Mouse (Mus musculus): ENCODE measurements around the gene Pacsin1. TPM values are rescaled to one million over a fixed set of nuclear protein-coding genes. Genes with fewer than 3 reads are reported as not detected.

Pacsin1 gene
- polyA plus RNA-seq, 1 experiment from 2014 or later: 1.2 TPM

- 0 out of 2 replicates have a peak, but pooled peaks cover 3% of the 10 kb centered on the region for H3K36me3 ChIP-seq (ENCODE audit: control insufficient read depth, insufficient read depth, low read length)
- 3% methylated on average over 23 of the region's 23 CpGs for WGBS
- peak overlapping the region; percentile 98 for H3K9ac ChIP-seq (ENCODE audit: low read length)
- H3K27ac ChIP-seq (ENCODE audit: low read length): peak overlapping the region; percentile 93
- ATAC-seq (ENCODE audit: insufficient read depth, low FRiP score): no peak
- peaks cover 9% of the 10 kb centered on the region; the same call in 1 of the 2 replicates for H3K4me1 ChIP-seq (ENCODE audit: control insufficient read depth, insufficient read depth, low read length)
- H3K9me3 ChIP-seq (replicated peaks; ENCODE audit: control insufficient read depth, low read length): peaks cover 5% of the 10 kb centered on the region; the same call in 1 of the 2 replicates
- H3K4me2 ChIP-seq (ENCODE audit: low read depth, low read length): peak overlapping the region; percentile 73
- no peaks in the 10 kb centered on the region for H3K27me3 ChIP-seq (ENCODE audit: control insufficient read depth, insufficient read depth, low read length)
- H3K4me3 ChIP-seq (replicated peaks; ENCODE audit: low read length): peak overlapping the region; percentile 82
These were observed 33.4 kb upstream of the Pacsin1 start for GRCm38 (mm10) chr17:27621705-27622531.

- peak overlapping the region; percentile 98 for H3K9ac ChIP-seq (ENCODE audit: low read length)
- peak overlapping the region; percentile 93 for H3K27ac ChIP-seq (ENCODE audit: low read length)
- peak overlapping the region; percentile 73 for H3K4me2 ChIP-seq (ENCODE audit: low read depth, low read length)
- ATAC-seq (ENCODE audit: insufficient read depth, low FRiP score): peak; percentile 65; the same call in 1 of the 2 replicates
- 0 out of 2 replicates have a peak, but pooled peaks cover under 1% of the 10 kb centered on the region for H3K36me3 ChIP-seq (ENCODE audit: control insufficient read depth, insufficient read depth, low read length)
- under 1% methylated on average over 79 of the region's 80 CpGs for WGBS
- 0 out of 2 replicates have a peak, but pooled peaks cover under 1% of the 10 kb centered on the region for H3K9me3 ChIP-seq (replicated peaks; ENCODE audit: control insufficient read depth, low read length)
- H3K4me3 ChIP-seq (replicated peaks; ENCODE audit: low read length): peak overlapping the region; percentile 82
- H3K27me3 ChIP-seq (ENCODE audit: control insufficient read depth, insufficient read depth, low read length): no peaks in the 10 kb centered on the region
- peaks cover 10% of the 10 kb centered on the region; the same call in 1 of the 2 replicates for H3K4me1 ChIP-seq (ENCODE audit: control insufficient read depth, insufficient read depth, low read length)
These were observed 32.5 kb upstream of the Pacsin1 start for GRCm38 (mm10) chr17:27622611-27623359.

GRCm38 (mm10) chr17:27623360-27624326, 31.7 kb upstream of the Pacsin1 start, which contains the start of gene Nudt3:
TSS of gene Nudt3 (minus strand) at chr17:27623495.
- Histone ChIP-seq H3K9ac (ENCODE audit: low read length) (peak within 1 kb of the TSS; percentile 98), H3K9me3 (replicated peaks; ENCODE audit: control insufficient read depth, low read length) (no peaks in the 10 kb centered on the region), H3K4me1 (ENCODE audit: control insufficient read depth, insufficient read depth, low read length) (peaks cover 10% of the 10 kb centered on the region; the same call in 1 of the 2 replicates), H3K27me3 (ENCODE audit: control insufficient read depth, insufficient read depth, low read length) (no peaks in the 10 kb centered on the region), H3K4me2 (ENCODE audit: low read depth, low read length) (peak within 1 kb of the TSS; percentile 73), H3K36me3 (ENCODE audit: control insufficient read depth, insufficient read depth, low read length) (no peaks in the 10 kb centered on the region), H3K27ac (ENCODE audit: low read length) (peak within 1 kb of the TSS; percentile 93), H3K4me3 (replicated peaks; ENCODE audit: low read length) (peak within 1 kb of the TSS; percentile 82)
- peak; percentile 94 for ATAC-seq (ENCODE audit: insufficient read depth, low FRiP score)
- 5% methylated on average over 83 of the region's 91 CpGs for WGBS

GRCm38 (mm10) chr17:27625455-27626251, 29.7 kb upstream of the Pacsin1 start:
- ATAC-seq (ENCODE audit: insufficient read depth, low FRiP score): no peak

GRCm38 (mm10) chr17:27626681-27627080, 28.6 kb upstream of the Pacsin1 start:
- peaks cover 11% of the 10 kb centered on the region for H3K36me3 ChIP-seq (ENCODE audit: control insufficient read depth, insufficient read depth, low read length)
- H3K27ac ChIP-seq (ENCODE audit: low read length): 0 out of 2 replicates have a peak overlapping the region, but pooled peaks have one; percentile 19
- no peaks in the 10 kb centered on the region for H3K27me3 ChIP-seq (ENCODE audit: control insufficient read depth, insufficient read depth, low read length)
- ATAC-seq (ENCODE audit: insufficient read depth, low FRiP score): no peak
- H3K4me3 ChIP-seq (replicated peaks; ENCODE audit: low read length): no peak overlapping the region
- no peaks in the 10 kb centered on the region for H3K9me3 ChIP-seq (replicated peaks; ENCODE audit: control insufficient read depth, low read length)
- 29% methylated on average over 5 of the region's 5 CpGs for WGBS
- H3K4me2 ChIP-seq (ENCODE audit: low read depth, low read length): no peak overlapping the region
- H3K4me1 ChIP-seq (ENCODE audit: control insufficient read depth, insufficient read depth, low read length): peaks cover 8% of the 10 kb centered on the region
- no peak overlapping the region for H3K9ac ChIP-seq (ENCODE audit: low read length)

More at GRCm38 (mm10) chr17:27625455-27626251, 29.7 kb upstream of the Pacsin1 start:
- no peaks in the 10 kb centered on the region for H3K27me3 ChIP-seq (ENCODE audit: control insufficient read depth, insufficient read depth, low read length)
- peak overlapping the region; percentile 40; the same call in 1 of the 2 replicates for H3K27ac ChIP-seq (ENCODE audit: low read length)
- peaks cover 10% of the 10 kb centered on the region; the same call in 1 of the 2 replicates for H3K4me1 ChIP-seq (ENCODE audit: control insufficient read depth, insufficient read depth, low read length)
- H3K36me3 ChIP-seq (ENCODE audit: control insufficient read depth, insufficient read depth, low read length): peaks cover 2% of the 10 kb centered on the region
- H3K4me2 ChIP-seq (ENCODE audit: low read depth, low read length): no peak overlapping the region
- H3K9ac ChIP-seq (ENCODE audit: low read length): 0 out of 2 replicates have a peak overlapping the region, but pooled peaks have one; percentile 22
- no peaks in the 10 kb centered on the region for H3K9me3 ChIP-seq (replicated peaks; ENCODE audit: control insufficient read depth, low read length)
- whole genome bisulfite sequencing: 44% methylated on average over 7 of the region's 7 CpGs
- H3K4me3 ChIP-seq (replicated peaks; ENCODE audit: low read length): no peak overlapping the region

- no peak overlapping the region for H3K27ac ChIP-seq (ENCODE audit: low read length)
- no peak overlapping the region for H3K9ac ChIP-seq (ENCODE audit: low read length)
- WGBS: 37% methylated on average over 5 of the region's 5 CpGs
- H3K4me3 ChIP-seq (replicated peaks; ENCODE audit: low read length): no peak overlapping the region
- H3K4me2 ChIP-seq (ENCODE audit: low read depth, low read length): no peak overlapping the region
- peaks cover 12% of the 10 kb centered on the region for H3K4me1 ChIP-seq (ENCODE audit: control insufficient read depth, insufficient read depth, low read length)
- no peaks in the 10 kb centered on the region for H3K9me3 ChIP-seq (replicated peaks; ENCODE audit: control insufficient read depth, low read length)
- no peaks in the 10 kb centered on the region for H3K27me3 ChIP-seq (ENCODE audit: control insufficient read depth, insufficient read depth, low read length)
- no peak for ATAC-seq (ENCODE audit: insufficient read depth, low FRiP score)
- peaks cover 16% of the 10 kb centered on the region for H3K36me3 ChIP-seq (ENCODE audit: control insufficient read depth, insufficient read depth, low read length)
These were observed 27.9 kb upstream of the Pacsin1 start for GRCm38 (mm10) chr17:27627451-27627850.

GRCm38 (mm10) chr17:27628376-27628775, 26.9 kb upstream of the Pacsin1 start:
- Histone ChIP-seq H3K27me3 (ENCODE audit: control insufficient read depth, insufficient read depth, low read length) (no peaks in the 10 kb centered on the region), H3K9me3 (replicated peaks; ENCODE audit: control insufficient read depth, low read length) (no peaks in the 10 kb centered on the region), H3K4me2 (ENCODE audit: low read depth, low read length) (no peak overlapping the region), H3K4me3 (replicated peaks; ENCODE audit: low read length) (no peak overlapping the region), H3K4me1 (ENCODE audit: control insufficient read depth, insufficient read depth, low read length) (peaks cover 19% of the 10 kb centered on the region), H3K36me3 (ENCODE audit: control insufficient read depth, insufficient read depth, low read length) (peaks cover 16% of the 10 kb centered on the region), H3K9ac (ENCODE audit: low read length) (no peak overlapping the region), H3K27ac (ENCODE audit: low read length) (no peak overlapping the region)
- WGBS: 88% methylated on average over 8 of the region's 8 CpGs
- ATAC-seq (ENCODE audit: insufficient read depth, low FRiP score): no peak
